Mouse (Mus musculus) testis, adult 2 months (tissue): ENCODE data around the gene Asap3.

Experiments used
- CTCF ChIP-seq: fragments of 200-500 bp; IDR thresholded peaks from 2 replicates; pipeline ENCODE4 v1.5.1; 2012; ENCODE audit warnings: low read depth, mild to moderate bottlenecking, inconsistent platforms, low read length, moderate library complexity; ENCODE audit not compliant: control insufficient read depth, insufficient read depth, insufficient replicate concordance
- POLR2A ChIP-seq: fragments of 200-500 bp; IDR thresholded peaks from 2 replicates; pipeline ENCODE4 v1.6.1; 2012; ENCODE audit warnings: low read depth, mild to moderate bottlenecking, inconsistent platforms, low read length, moderate library complexity; ENCODE audit not compliant: control insufficient read depth

DNA sequence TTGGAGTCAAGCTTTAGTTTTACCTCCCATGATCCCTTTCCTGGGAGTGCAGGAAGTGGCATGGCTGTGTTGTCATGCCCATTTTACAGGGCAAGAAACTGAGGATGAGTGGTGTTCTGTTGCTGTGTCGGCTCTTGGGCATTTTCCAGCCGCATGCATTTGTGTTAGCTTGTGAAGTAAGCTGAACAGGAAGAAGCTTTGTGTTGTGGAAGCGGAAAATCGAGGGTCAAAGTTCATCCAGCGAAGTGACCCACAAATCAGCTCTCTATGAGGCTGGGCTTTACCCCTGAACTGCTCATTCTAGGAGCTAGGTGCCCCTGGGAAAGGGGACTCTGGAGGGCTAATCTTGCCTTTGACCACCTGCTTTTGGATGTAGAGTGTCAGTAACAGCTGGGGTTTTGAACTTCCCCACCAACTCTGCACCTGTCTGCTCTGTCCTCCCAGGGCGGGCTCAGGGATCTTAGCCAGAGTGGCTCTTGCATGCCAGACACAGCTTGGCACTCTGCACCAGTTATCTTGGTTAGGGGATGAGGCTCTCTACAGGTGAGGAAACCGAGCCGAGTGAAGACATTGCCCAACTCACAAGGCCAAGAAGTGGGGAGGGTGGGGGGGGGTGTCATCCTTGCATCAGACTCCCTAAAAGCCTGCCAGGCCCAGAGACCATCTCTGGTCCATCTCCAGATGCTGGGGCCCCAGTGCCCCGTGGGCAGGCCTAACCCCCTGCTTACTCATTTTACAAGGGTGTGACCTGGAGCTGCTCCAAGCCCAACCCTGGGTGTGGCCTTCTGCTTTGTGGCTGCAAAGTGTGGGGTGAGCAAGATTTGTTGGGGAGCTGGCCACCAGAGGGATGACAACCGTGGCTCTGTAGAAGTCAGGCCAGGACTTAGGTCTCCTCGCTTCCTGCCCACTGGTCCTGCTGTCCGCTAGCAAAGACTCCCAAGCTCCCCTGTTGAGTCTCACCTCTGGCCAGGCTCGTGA, 31.7 kb upstream of the Asap3 start:
- TF ChIP-seq CTCF (no peak), POLR2A (no peak)
